Mouse (Mus musculus): ENCODE measurements around the gene Gsk3b.
A peak's percentile ranks its signal among the peaks of the same experiment; 100 is the strongest.
"Not testable (repeated sequence)": the region's sequence is repeated elsewhere in the genome, so short reads cannot be mapped to it uniquely, and the experiment has no call there.

The Gsk3b gene

DNA sequence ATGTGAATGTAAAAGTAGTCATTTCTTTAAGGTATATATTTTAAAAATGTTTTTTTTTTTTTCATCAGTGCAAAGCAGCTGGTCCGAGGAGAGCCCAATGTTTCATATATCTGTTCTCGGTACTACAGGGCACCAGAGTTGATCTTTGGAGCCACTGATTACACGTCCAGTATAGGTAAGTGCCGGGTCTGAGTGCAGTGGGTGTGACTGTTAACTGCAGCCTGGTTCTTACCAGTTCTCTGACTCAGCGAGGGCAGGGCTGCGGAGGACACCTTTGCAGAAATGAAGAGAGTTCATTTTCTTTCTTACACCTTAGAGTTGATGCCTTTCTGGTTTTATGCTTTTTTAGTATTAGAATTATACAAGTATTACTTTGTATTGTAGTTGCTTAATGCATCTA, 102.7 kb downstream of the Gsk3b start:
- no peak for DNase-seq

DNA sequence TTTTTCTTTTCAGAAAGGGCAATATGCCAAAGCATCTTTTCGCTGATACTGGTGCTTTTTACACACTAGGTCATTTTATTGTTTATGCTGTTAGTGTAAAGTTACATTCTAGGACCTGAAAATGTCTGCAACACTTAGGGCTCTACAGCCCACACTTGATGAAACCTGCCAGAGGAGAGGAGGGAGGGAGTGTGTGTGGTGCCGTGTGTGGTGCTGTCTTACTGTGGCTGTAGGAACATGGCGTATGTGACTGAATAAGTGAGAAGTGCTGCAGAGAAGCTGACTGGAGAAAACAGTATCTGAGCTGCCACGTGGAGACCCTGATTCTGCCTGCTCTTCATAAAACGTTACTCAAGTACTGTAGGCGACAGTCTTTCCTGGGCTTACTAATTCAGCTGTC, 103.8 kb downstream of the Gsk3b start:
- DNase-seq, result no peak

DNA sequence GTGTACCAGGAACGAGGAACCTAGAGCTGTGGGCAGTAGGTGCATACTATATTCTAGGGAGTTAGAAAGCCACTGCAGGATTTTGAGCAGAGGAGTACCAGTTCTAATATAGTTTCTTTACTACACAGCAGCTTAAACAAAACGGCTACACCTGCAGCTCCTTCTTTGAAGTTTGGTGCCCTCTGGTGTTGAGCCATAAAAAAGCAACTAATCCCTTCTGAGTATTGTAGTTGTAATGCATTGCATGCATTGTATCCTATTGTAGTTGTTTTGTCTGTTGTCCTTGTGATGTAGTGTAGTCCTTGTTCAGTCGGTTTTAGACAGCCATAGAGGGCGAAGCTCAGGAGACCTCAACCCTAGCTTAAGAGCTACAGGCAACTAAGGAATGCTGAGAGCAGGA, 108.5 kb downstream of the Gsk3b start:
- DNase-seq, result peak; percentile 38

DNA sequence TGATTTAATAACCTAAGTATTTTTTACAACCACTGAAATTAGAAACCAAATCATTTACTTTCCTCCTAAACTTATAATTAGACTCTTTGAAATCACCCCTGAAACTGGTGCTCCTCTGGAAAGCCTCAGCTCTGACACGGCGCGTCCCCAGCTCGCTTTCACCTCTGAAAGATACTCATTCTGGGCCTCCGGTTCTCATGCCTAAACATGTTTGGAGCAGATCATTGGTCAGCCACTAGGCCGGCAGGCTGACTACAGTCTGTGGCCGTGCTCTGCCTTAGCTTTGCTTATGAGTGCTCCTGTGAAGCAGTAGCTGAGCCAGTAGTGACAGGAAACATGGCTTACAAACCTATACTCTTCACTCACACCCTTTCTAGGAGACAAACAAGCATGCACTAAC, 116.5 kb downstream of the Gsk3b start:
- no peak for DNase-seq

DNA sequence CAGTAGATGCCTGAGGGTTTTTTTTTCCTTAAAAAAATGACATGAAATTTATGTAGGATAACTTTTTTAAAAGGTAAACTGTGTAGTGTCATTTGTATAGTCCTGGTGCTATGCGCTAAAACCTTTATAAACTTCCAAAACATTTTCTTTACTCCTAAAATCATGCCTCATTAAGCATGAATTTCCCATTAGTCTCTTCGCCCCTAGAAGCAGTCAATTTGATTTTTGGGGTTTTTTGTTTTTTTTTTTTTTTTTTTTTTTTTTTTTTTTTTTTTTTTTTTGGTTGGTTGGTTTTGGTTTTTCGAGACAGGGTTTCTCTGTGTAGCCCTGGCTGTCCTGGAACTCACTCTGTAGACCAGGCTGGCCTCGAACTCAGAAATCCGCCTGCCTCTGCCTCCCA, 133.7 kb downstream of the Gsk3b start:
- not testable (repeated sequence) for DNase-seq

DNA sequence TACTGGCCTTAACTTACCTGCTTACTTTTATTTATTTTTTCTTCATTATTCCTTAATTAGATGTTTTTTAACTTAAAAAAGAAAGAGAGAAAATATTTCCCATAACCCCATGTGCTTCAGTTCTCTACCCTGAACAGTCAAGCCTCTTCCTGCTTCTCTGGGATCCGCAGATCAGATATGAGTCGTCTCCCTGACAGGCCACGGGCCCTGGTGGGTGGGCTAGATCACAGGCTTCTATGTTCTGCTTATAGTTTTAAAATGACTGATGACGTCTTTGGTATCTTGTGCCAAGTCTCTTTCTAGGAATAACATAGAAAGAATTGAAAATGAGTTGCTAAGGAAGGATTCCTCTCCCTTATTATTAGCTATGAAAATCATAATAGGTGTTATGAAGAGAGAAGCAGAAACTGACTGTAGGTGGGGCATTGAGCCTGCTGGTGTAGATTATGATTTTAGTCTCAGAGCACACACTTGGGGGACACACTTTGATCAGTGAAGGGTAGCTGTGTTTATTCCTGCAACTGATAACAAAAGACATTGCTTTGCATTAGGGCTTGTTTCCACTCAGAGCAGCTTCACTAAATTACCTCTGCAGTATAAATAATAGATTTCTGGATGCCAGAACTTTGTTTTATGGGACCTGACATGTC, 148.3 kb downstream of the Gsk3b start:
- DNase-seq, result no peak

DNA sequence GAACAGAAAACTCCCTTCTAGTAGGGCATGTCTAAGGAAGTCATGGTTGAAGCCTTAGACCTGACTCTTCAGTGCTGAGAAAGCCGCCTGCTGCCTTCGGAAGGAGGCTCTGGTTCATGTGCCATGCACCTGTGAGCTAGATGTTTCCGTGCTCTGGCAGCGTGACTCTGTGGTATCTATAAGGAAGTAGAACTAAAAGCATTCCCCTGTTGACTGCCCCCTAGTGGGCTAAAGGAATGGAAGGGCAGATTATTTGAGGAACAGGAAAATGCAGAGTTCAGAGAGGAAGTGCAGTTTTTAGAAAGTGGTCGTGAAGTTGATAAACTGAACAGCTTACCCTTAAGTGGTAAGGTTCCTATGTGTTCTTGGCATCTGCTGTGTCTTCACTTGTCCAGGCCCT, 150.9 kb downstream of the Gsk3b start:
- DNase-seq, result no peak

DNA sequence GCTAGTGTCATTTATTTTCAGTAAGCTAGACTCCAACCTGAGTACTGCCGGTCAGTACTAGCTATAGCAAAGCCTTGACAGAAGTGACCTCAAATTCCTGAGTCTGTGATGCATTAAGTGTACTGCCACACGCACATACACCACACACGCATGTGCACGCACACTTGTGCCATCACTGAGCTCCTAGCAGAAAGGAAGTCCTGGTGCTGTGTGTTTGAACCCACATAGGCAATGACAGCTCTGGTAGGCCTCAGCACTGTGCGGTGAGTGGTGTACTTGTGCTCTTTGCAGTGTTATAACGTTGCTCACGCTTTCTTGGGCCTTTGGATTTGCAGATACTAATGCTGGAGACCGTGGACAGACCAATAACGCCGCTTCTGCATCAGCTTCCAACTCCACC, 151.4 kb downstream of the Gsk3b start:
- DNase-seq, result no peak

DNA sequence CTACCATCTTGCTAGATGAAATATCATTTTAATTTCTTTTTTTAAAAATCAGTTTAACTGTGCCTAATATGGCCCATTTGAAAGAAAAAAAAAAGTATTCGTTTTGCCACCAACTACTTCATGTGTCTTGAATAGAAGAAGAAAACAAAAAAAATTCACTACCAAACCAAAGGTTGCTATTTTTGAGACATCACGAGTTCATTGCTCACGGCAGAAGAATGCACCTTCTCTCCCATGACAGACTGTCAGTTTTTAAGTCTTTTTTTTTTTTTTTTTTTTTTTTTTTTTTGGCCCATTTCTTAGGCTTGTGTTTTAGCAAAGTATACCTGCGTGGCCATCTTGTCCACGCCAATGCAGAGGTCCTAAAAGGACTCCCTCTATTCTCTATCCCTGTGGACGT, 155.3 kb downstream of the Gsk3b start:
- no peak for DNase-seq

DNA sequence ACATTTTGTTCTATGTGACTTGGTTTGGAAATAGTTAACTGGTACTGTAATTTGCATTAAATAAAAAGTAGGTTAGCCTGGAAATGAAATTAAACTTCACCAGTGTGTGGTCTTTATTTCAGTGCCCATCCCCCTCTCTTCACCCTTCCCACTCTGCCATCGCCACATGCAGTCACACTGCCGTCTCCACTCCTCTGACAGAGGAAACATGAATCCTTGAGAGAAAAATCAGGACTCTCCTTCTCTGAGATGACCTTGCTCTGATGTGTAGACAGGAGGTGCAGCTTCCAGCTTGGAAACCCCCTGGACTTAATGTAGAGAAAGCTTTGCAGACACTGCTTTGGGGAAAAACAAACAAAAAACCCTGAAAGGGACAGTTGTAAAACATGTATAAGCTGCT, 156.6 kb downstream of the Gsk3b start:
- DNase-seq, result no peak

DNA sequence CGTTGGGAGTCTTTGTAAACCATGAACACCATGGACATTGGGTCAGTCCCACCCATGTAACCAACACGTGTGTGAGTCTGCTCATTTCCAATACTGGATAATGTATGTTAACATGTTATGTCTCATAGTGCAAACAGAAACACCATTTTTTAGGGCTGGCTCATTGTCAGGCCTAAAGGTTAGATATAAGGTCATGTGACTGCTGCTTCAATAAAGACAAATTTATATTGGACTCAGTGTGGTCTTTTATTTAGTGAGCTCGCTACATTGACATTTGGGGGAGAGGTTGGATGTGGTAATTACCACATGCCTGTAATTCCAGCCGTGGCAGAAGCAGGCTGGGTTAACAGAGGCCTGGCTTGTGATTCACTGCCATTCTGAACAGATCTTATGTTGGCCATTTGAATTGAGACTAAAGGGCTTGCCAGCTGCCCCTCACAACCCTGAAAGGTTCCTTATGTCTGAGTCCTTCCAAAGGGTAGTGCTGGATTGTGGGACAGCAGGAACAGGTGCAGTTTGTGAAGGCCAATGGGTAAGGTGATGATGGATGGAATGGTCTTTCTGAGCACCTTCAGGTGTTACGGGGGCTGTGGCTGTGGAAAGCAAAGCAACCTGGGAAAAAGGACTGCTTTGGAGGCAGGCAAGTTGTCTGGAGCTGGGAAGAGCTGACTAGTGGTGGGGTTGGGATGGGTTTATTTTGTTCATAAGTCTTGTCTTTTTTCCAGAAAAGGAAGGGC, 157.2 kb downstream of the Gsk3b start:
- DNase-seq, result no peak

DNA sequence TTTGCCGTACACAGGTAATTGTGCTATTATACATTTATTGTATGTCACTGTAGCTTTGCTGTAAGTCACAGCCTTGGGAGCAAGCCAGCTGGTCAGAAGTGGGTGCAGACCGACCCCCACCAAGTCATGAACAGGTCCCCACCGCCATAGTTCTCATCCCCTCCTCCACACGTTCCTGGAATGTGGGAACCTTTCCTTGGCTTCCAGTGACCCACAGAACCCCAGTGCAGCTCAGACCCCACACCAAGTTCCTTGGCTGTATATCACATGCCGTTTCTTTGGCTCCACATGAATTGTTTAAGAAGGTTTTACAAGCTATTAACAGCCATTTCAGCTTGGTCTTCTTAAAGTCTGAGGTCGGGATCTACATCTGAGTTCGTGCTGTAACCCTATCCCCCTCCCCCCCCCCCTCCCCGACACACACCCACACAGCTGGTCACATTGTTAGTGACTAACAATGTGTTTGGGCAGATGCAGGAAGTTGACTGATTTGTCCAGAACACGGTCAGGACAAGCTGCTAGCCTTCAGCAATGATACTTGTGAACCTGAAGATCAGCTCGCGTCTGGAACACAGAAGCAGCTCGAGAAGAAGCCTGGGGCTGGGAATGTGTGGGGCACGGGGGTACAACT, 159.6 kb downstream of the Gsk3b start:
- no peak for DNase-seq

DNA sequence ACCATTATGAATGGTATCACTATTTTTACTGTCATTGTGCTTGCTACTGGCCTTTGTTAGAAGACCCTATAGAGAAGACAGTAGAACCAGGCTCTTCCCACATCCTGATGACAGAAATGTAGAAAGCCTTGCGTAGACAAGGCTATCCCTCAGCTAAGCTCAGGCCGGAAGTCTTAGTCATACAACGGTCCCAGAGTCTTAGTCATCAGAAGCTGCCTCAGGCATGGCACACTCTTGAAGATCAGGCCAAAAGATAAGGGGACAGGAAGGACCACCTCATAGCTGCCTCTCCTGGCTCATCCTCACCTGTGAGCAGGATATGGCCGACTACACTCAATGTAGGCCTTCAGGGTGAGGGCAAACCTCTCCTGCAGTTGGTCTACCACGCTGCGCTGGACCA, 161.7 kb downstream of the Gsk3b start:
- no peak for DNase-seq

DNA sequence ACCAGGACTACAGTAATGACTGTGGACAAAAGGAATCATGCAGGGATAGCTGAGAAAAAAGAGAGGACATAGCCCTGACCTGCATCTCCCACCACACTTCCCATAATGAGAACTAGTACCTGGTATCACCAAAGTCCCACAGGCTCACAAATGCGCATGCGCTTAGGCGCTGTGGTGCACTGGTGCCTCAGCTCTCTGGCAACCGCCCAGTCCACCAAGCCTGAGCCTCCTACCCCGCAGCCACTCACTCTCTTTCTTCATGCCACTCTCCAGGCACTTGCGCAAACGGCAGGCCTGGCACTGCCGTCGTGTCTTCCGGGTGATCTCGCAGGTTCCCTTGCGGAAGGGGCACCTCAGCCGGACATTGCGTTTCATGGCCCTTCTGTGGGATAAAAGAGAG, 165.2 kb downstream of the Gsk3b start:
- DNase-seq, result no peak

DNA sequence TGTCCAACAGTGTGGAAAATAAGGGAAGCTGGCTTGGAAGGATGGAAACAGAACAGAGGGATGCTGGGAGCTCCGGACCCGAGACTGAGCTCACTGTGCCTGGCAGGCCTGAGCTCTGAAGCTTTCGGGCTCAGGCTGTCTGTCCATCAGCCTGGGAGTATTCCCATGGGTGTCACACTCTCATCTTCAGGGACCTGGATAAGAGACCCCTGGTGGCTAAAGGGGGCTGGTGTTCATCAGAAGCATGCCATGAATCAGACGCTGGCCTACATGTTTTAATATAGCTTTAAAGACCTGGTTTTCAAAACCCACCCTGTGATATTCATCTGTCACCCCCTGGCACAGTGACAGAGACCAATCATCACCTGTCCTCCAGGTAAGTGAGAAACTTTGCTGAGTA, 166.3 kb downstream of the Gsk3b start:
- DNase-seq, result no peak

DNA sequence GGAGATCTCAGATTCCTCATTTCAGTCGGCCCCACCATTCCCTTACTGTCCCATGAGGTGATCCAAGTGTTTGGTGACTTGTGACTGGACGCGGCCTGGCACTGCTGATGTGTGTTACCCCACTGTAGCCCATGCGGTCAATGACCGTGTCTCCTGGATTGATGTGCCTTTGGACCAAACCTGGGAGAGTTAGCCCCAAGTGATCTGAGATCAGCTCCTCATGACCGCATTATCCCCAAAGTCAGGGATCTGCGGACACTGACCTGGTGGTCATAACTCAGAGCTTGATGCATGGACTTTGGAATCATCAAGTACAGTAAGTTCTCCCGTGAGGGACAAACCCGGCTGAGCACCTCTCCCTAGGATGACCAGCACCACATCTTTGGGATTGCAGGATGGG, 167.1 kb downstream of the Gsk3b start:
- no peak for DNase-seq

DNA sequence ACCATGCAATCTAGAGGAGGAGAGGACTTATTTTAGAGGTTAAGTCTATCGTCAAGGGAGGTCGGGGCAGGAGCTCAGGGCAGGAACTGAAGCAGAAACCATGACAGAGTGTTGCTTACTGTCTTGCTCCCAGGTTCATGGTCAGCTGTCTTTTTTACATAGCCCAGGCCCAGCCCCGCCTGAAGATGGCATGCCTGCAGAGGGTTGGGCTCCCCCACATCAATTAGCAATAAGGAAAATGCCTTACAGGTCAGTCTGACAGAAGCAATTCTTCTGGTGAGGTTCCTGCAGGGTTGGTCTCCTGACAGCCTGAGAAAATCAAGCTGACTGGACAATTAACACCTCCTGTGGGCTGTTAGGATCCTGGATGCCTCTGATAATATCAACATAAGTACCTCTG, 182.8 kb downstream of the Gsk3b start:
- no peak for DNase-seq

DNA sequence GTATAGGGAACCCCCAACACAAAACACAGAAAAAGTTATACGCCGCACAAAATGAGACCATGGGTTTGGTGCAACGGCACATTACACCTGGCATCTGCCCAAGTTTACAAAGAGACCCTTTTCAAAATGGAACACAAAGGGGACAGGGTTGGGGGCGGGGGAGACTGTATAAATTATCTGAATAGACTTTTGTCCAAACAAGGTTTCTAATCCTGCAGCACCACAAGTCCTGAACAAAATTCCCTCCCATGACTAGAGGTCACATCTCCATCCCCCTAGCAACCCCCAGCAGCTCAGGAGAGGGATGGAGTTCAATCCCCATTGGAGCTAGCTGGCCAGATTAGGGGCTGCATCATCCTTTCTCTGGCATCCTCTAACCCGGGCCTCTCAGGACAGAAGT, 183.7 kb downstream of the Gsk3b start:
- no peak for DNase-seq

DNA sequence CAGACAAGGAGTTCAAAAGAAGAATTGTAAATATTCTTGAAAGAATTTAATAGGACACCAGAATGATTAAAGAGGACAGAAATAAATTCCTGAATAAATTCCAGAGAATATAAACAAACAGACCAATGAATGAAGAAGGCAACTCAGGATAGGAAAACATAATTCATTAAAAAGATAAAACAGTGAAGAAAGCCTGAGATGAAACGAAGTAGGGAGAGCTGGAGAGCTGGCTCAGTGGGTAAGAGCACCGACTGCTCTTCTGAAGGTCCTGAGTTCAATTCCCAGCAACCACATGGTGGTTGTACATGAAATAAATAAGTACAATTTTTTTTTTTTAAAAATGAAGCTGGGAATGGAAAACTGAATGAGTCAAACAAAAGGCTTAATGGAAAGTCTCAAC, 185.9 kb downstream of the Gsk3b start:
- no peak for DNase-seq

DNA sequence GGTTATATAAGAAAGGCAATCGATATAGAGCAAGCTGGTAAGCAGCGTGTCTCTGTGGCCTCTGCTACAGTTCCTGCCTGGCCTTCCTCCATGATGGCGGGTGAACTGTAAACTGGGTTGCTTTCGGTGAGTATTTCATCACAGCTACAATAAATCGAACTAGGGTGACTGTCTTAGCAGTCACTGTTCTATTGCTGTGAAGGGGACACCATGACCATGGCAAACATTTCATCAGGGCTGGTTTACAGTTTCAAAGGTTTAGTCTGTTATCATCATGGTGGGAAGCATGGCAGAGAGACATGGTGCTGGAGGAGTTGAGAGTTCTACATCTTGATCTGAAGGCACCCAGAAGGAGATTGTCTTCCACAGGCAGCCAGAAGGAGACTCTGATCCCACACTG, 191.0 kb downstream of the Gsk3b start:
- DNase-seq, result no peak

DNA sequence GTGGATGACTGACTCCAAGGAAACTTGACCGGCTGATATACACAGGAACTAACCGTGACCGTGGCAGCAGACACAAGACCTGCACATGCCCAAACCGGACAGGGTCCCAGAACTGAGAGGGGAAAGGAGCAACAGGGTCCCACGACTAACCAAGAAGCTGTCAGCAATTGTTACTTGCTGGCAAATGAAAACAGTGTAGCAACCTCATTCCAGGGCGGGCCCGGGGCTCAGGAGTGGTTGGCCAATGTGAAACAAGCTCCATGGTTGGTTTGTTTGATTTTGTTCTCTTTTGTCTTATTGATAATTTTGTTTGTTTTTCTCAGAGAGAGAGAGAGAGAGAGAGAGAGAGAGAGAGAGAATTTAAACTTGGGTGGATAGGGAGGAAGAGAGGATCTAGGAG, 192.2 kb downstream of the Gsk3b start:
- DNase-seq, result no peak

DNA sequence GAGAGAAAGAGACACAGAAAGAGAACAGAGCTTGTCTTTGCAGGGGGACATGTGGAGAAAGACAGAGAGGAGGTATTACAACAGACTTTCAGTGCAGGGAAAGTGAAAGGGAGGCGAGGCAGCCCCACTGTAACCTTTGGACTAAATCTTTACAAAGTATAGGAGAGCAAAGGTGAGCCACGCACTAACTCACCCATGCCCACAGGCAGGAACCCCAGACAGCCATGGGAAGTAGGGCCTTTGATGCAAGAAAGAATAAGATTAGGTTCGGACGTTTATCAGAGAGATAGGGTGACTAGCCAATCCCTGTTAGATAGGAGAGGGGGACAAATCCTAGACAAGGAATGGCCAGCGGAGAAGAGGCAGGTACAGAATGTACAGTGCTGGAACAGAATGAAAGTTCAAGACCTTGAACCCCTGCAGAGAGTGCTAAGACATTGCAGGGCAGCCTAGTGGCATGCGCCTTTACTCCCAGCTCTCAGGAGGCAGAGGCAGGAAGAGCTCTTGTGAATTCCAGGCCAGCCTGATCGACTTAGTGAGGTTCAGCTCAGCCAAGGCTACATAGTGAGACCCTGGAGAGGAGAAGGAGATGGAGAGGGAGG, 193.9 kb downstream of the Gsk3b start:
- DNase-seq, result no peak

DNA sequence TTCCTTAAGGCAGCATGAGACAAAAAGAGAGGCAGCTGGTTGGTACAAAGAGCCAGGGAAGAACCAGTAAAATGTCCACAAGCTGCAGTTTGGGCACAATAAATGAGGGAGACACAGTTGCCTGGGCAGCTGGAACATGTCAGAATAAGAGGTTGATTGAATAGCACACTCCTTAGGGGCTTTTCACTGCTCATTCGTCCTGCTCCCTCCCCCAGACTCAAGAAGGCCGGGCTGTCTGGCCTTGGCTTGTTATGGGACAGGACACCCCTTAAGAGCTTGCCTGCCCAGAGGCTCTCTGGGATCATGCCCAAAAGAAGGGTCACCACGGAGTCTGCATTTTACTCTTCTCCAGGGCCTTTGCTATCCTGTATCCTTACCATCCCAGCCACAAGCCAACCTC, 194.5 kb downstream of the Gsk3b start:
- no peak for DNase-seq

DNA sequence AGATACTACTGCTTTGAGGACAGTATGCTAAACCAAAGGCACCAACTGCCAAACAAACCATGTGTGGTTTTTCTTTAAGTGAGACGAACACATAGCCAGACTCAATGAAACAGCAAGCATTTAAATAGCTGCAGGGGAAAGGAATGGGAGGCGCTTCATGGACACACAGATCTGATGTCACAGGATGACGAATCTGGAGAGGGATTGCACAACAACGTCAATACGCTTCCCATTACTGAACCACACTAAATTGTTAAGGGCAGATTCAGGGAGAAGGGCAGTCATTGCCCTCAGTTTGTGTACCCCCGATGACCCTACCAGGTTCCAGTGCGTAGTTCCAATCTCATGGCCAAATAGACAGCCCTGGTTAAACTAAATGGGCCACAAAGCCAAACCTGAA, 197.0 kb downstream of the Gsk3b start:
- DNase-seq, result no peak

All from cerebellum, adult 11-12 months (tissue).